Mouse (Mus musculus) granulocyte monocyte progenitor cell, adult 5-6 weeks (primary cell): Measurements from ENCODE around the gene Peli3. TPM values are rescaled to one million over a fixed set of nuclear protein-coding genes. Genes with fewer than 3 reads are reported as not detected.

Experiments
- ATAC-seq: replicated peaks from 2 replicates; pipeline ENCODE4 v1.8.0; 2016; ENCODE audit warnings: mild to moderate bottlenecking, moderate TSS enrichment, inconsistent platforms; ENCODE audit not compliant: poor library complexity, severe bottlenecking
- total RNA-seq, 2 experiments: library from RNA; stranded (forward) in 1 of 2; stranded (reverse) in 1 of 2; fragments of 200-712, 200-1000 nt in 1 of 2; fragments of >200 nt in 1 of 2; fragmentation: Nextera tagmentation in 1 of 2; gene quantifications; 2 replicates each; pipeline ENCODE4 v1.2.3; 2014 to 2017

Peli3 gene
- total RNA-seq, 2 experiments from 2014 or later = 0.10 TPM; not detected in 1

GRCm38 (mm10) chr19:4915924-4916603, 26.9 kb downstream of the Peli3 start:
- ATAC-seq = no peak

DNA sequence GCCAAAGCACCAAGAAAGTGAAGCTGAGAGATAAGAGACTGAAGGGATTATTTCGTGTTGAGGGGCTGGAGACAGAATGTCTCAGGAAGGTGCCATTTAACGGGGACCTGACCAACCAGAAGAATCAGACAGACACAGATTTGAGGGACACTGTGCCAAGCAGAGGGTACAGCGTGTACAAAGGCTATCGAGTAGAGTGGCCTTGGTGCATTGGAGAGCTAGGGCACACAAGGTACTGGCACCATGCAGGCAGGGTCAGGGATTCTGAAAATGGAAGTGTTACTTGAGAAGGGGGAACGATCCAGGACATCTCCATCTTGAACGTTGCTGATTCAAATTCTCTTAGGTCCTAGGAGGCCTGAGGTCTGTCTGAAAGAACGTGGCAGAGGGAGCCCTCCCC, 33.6 kb downstream of the Peli3 start:
- no peak for ATAC-seq

DNA sequence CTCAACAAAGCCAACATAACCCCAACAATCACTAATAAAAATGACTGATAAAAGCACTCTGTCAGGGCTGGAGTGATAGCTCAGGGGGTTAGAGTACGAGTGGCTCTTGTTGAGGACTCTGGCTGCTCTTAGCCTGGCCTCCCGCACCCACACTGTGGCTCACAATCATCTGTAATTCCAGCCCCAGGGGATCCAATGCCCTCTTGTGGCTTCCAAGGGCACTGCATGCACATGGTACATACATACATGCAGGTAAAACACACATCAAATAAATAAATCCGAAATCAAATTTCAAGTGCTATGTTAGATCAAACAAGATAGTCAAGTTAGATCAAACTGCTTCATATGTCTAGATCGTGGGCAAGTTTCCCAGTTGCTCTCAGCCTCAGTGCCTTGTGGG, 34.8 kb downstream of the Peli3 start:
- 0 out of 2 replicates have a peak, but pooled peaks have one; percentile 38 for ATAC-seq

- peak; percentile 79 for ATAC-seq
Measured at GRCm38 (mm10) chr19:4905979-4906794, 36.7 kb downstream of the Peli3 start, which contains the start of gene Bbs1. Gene Bbs1 (minus strand): TSS chr19:4906628.

DNA sequence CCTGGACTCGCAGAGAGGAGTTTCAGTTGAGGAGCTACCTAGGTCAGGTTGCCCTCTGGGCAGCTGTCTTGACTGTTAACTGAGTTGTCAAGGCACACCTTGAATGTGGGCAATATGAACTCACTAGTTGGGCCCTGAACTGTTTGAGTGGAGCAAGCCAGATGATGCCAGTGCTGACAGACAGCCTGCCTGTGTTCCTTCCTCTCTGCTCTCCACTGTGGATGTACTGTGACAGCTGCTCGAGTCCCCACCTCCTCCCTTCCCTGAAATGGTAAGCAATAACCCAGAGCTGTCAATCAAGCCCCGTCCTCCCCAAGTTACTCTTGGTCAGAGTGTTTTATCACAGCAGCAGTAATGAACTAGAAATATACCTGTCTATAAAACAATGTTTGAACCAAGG, 43.0 kb downstream of the Peli3 start:
- ATAC-seq = no peak

- ATAC-seq = no peak
Measured at GRCm38 (mm10) chr19:4898972-4899371, 44.0 kb downstream of the Peli3 start.

DNA sequence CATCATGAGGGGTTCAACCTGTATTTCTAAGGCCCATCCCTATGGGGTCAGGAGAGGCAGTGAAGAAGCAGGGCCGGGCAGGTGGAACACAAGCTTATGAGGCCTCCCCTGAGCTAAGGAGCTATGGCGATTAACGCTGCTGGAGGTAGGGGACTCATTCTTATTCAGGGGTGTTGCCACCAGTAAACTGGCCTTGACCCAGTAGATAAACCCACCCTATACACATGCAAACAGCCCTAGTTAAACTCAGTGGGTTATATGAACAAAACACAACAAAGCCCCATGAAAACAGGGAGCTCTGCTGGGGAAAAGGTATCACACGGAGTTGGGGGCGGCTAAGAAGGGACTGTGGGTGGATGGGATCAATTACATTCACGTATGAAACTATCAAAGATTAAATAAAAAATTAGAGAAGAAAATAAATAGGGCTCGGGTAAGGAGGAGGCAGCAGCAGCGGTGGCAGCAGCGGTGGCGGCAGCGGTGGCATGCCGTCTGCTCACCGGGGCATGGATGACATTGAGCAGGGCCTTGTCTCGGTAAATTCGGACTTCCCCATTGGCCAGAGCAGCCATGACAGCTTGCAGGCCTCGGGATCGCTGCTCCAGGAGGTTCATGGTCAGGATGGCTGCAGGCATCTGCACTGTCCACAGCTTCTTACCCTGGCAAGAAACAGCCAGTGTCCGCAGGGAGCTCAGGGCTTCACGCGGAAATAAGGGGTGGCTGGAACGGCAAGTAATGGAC, 46.0 kb downstream of the Peli3 start:
- no peak for ATAC-seq

DNA sequence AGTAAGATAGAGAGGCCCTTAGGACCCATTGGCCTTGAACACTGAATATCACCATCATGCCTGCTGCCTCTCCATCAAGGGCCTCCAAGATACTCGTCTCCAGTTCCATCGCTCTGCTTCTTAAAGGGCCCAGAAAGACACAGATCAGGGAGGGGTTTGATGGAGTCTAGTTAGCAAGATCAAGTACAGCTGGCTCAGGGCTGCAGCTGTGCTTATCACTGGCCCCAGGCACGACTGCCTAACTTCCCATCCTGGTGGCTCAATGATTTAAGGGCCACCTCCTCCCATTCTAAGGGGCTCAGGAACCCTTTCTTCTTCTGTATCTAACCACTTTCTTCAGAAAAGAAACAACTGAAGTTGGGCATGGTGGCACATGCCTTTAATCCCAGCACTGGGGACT, 51.1 kb downstream of the Peli3 start:
- ATAC-seq = no peak

DNA sequence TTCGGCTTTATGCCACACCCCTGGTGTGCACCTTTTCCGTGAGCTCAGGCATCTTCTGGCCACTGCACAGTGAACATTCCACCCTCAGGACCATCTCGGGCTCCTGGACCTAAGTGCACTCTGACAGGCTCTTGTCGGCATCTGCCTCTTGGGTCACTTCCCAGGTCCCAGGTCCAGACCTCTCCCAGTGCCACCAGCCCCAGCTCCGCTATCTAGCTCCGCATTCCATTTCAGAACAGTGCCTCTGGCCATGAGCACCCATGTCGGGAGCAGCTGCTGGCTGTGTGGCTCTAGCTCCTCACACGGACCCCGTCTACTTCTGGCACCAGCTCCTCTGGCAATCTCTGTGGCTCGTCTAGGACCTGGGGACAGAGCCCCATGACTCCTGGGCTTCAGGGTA, 53.1 kb downstream of the Peli3 start:
- ATAC-seq = no peak

- ATAC-seq = no peak
Measured at GRCm38 (mm10) chr19:4883961-4884360, 59.0 kb downstream of the Peli3 start.

Other genes with a start within 250 kb of the Peli3 start
- gene Gm960, start 244.5 kb downstream of the Peli3 start, total RNA-seq (2014; fragmentation: Nextera tagmentation) = not detected in 2 replicates
- not detected in 2 replicates for gene Gm960, start 244.5 kb downstream of the Peli3 start, total RNA-seq (2017)
- 0.23 TPM in 1 of 2 replicates, not detected in the other for gene Sptbn2, start 232.0 kb downstream of the Peli3 start, total RNA-seq (2014; fragmentation: Nextera tagmentation)
- not detected in 2 replicates for gene Sptbn2, start 232.0 kb downstream of the Peli3 start, total RNA-seq (2017)
- 7.1 and 11.0 TPM in 2 replicates for gene Rbm4b, start 186.6 kb downstream of the Peli3 start, total RNA-seq (2014; fragmentation: Nextera tagmentation)
- 9.8 and 17.5 TPM in 2 replicates for gene Rbm4b, start 186.6 kb downstream of the Peli3 start, total RNA-seq (2017)
- 42.0 and 44.5 TPM in 2 replicates for gene Rbm4, start 149.2 kb downstream of the Peli3 start, total RNA-seq (2014; fragmentation: Nextera tagmentation)
- gene Rbm4, start 149.2 kb downstream of the Peli3 start, total RNA-seq (2017) = 63.5 and 69.9 TPM in 2 replicates
- 13.8 and 16.3 TPM in 2 replicates for gene Gm21992, start 131.5 kb downstream of the Peli3 start, total RNA-seq (2014; fragmentation: Nextera tagmentation)
- 30.8 and 59.4 TPM in 2 replicates for gene Gm21992, start 131.5 kb downstream of the Peli3 start, total RNA-seq (2017)
- gene Rbm14, start 131.5 kb downstream of the Peli3 start, total RNA-seq (2014; fragmentation: Nextera tagmentation) = 51.0 and 59.2 TPM in 2 replicates
- gene Rbm14, start 131.5 kb downstream of the Peli3 start, total RNA-seq (2017) = 23.3 and 27.2 TPM in 2 replicates
- 47.1 and 68.5 TPM in 2 replicates for gene Ccs, start 103.8 kb downstream of the Peli3 start, total RNA-seq (2014; fragmentation: Nextera tagmentation)
- gene Ccs, start 103.8 kb downstream of the Peli3 start, total RNA-seq (2017) = 18.8 and 22.9 TPM in 2 replicates
- gene Ccdc87, start 103.8 kb downstream of the Peli3 start, total RNA-seq (2014; fragmentation: Nextera tagmentation) = not detected in 2 replicates
- gene Ccdc87, start 103.8 kb downstream of the Peli3 start, total RNA-seq (2017) = not detected in 2 replicates
- 2.6 and 10.0 TPM in 2 replicates for gene Ctsf, start 88.0 kb downstream of the Peli3 start, total RNA-seq (2014; fragmentation: Nextera tagmentation)
- 1.8 and 3.6 TPM in 2 replicates for gene Ctsf, start 88.0 kb downstream of the Peli3 start, total RNA-seq (2017)
- 0.34 TPM in 1 of 2 replicates, not detected in the other for gene Actn3, start 65.2 kb downstream of the Peli3 start, total RNA-seq (2014; fragmentation: Nextera tagmentation)
- gene Actn3, start 65.2 kb downstream of the Peli3 start, total RNA-seq (2017) = 1.2 TPM in 1 of 2 replicates, not detected in the other
- 5.9 and 15.5 TPM in 2 replicates for gene Zdhhc24, start 64.5 kb downstream of the Peli3 start, total RNA-seq (2014; fragmentation: Nextera tagmentation)
- 3.2 and 9.0 TPM in 2 replicates for gene Zdhhc24, start 64.5 kb downstream of the Peli3 start, total RNA-seq (2017)
- 3.1 TPM in 1 of 2 replicates, not detected in the other for gene Bbs1, start 36.5 kb downstream of the Peli3 start, total RNA-seq (2014; fragmentation: Nextera tagmentation)
- gene Bbs1, start 36.5 kb downstream of the Peli3 start, total RNA-seq (2017) = 0.82 and 1.9 TPM in 2 replicates
- 48.5 and 66.6 TPM in 2 replicates for gene Dpp3, start 14.8 kb downstream of the Peli3 start, total RNA-seq (2014; fragmentation: Nextera tagmentation)
- 38.7 and 41.0 TPM in 2 replicates for gene Dpp3, start 14.8 kb downstream of the Peli3 start, total RNA-seq (2017)
- 51.9 and 53.3 TPM in 2 replicates for gene Mrpl11, start 19.0 kb upstream of the Peli3 start, total RNA-seq (2014; fragmentation: Nextera tagmentation)
- 58.8 and 81.4 TPM in 2 replicates for gene Mrpl11, start 19.0 kb upstream of the Peli3 start, total RNA-seq (2017)
- not detected in 2 replicates for gene Npas4, start 47.2 kb upstream of the Peli3 start, total RNA-seq (2014; fragmentation: Nextera tagmentation)
- gene Npas4, start 47.2 kb upstream of the Peli3 start, total RNA-seq (2017) = not detected in 2 replicates
- gene Slc29a2, start 80.7 kb upstream of the Peli3 start, total RNA-seq (2014; fragmentation: Nextera tagmentation) = 3.1 and 12.2 TPM in 2 replicates
- 2.5 and 4.2 TPM in 2 replicates for gene Slc29a2, start 80.7 kb upstream of the Peli3 start, total RNA-seq (2017)
- 4.8 and 6.1 TPM in 2 replicates for gene B4gat1, start 95.7 kb upstream of the Peli3 start, total RNA-seq (2014; fragmentation: Nextera tagmentation)
- 2.6 and 11.6 TPM in 2 replicates for gene B4gat1, start 95.7 kb upstream of the Peli3 start, total RNA-seq (2017)
- 1.3 and 1.4 TPM in 2 replicates for gene AC124502.3, start 95.8 kb upstream of the Peli3 start, total RNA-seq (2014; fragmentation: Nextera tagmentation)
- gene AC124502.3, start 95.8 kb upstream of the Peli3 start, total RNA-seq (2017) = 5.4 TPM in 1 of 2 replicates, not detected in the other
- gene Brms1, start 98.2 kb upstream of the Peli3 start, total RNA-seq (2014; fragmentation: Nextera tagmentation) = 32.0 and 35.7 TPM in 2 replicates
- gene Brms1, start 98.2 kb upstream of the Peli3 start, total RNA-seq (2017) = 33.6 and 43.3 TPM in 2 replicates
- gene Rin1, start 107.4 kb upstream of the Peli3 start, total RNA-seq (2014; fragmentation: Nextera tagmentation) = not detected in 2 replicates
- 0.21 and 1.0 TPM in 2 replicates for gene Rin1, start 107.4 kb upstream of the Peli3 start, total RNA-seq (2017)
- gene Cd248, start 125.0 kb upstream of the Peli3 start, total RNA-seq (2014; fragmentation: Nextera tagmentation) = not detected in 2 replicates
- gene Cd248, start 125.0 kb upstream of the Peli3 start, total RNA-seq (2017) = not detected in 2 replicates
- 5.1 TPM in 1 of 2 replicates, not detected in the other for gene Tmem151a, start 142.4 kb upstream of the Peli3 start, total RNA-seq (2014; fragmentation: Nextera tagmentation)
- 0.62 TPM in 1 of 2 replicates, not detected in the other for gene Tmem151a, start 142.4 kb upstream of the Peli3 start, total RNA-seq (2017)
- 37.3 and 51.9 TPM in 2 replicates for gene Yif1a, start 145.4 kb upstream of the Peli3 start, total RNA-seq (2014; fragmentation: Nextera tagmentation)
- 14.6 and 17.2 TPM in 2 replicates for gene Yif1a, start 145.4 kb upstream of the Peli3 start, total RNA-seq (2017)
- gene Cnih2, start 155.4 kb upstream of the Peli3 start, total RNA-seq (2014; fragmentation: Nextera tagmentation) = not detected in 2 replicates
- gene Cnih2, start 155.4 kb upstream of the Peli3 start, total RNA-seq (2017) = not detected in 2 replicates
- 99.2 and 105 TPM in 2 replicates for gene Rab1b, start 163.9 kb upstream of the Peli3 start, total RNA-seq (2014; fragmentation: Nextera tagmentation)
- gene Rab1b, start 163.9 kb upstream of the Peli3 start, total RNA-seq (2017) = 100 and 101 TPM in 2 replicates
- 6.1 and 10.9 TPM in 2 replicates for gene Klc2, start 175.4 kb upstream of the Peli3 start, total RNA-seq (2014; fragmentation: Nextera tagmentation)
- 3.0 and 3.9 TPM in 2 replicates for gene Klc2, start 175.4 kb upstream of the Peli3 start, total RNA-seq (2017)